Mouse (Mus musculus): ENCODE results near the gene Zdhhc22. TPM values are rescaled to one million over a fixed set of nuclear protein-coding genes. Genes with fewer than 3 reads are reported as not detected.

Zdhhc22 gene
- polyA plus RNA-seq, 1 experiment: 0.01 TPM

DNA sequence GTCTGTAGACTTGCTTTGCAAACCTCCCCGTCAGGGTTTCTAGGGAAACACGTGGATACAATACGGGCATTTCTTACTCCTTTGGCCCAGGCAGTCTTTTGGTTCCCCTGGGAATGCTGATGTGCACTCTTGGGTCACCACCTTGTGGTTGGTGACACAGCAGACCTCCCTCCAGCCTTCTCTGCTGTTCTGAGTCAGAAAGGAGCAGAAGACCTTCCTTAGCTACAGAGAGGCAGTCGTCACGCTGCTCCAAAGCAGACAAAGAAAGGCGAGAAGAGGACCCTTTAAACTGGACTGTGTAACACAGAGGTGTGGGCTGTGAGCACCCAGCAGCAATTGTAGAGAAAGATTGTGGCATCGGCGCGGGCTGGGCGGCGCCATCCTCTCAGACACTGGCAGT lies 49.1 kb downstream of the Zdhhc22 start:
- Histone ChIP-seq H3K79me2 (ENCODE audit: control insufficient read depth, insufficient read depth) (no peaks in the 10 kb centered on the region), H3K4me2 (ENCODE audit: low read depth) (peak overlapping the region; percentile 55), H3ac (ENCODE audit: control insufficient read depth, insufficient read length) (no peak overlapping the region), H3K36me3 (ENCODE audit: control insufficient read depth, insufficient read depth) (no peaks in the 10 kb centered on the region), H3K4me3 (no peak overlapping the region), H3K27me3 (ENCODE audit: control insufficient read depth, insufficient read depth, insufficient read length) (no peaks in the 10 kb centered on the region)
- TF ChIP-seq REST (IDR thresholded peaks at IDR 0.05; ENCODE audit: insufficient read depth, insufficient read length) (no peak), USF1 (IDR thresholded peaks at IDR 0.05; ENCODE audit: low read depth) (no peak), MAX (IDR thresholded peaks at IDR 0.05; ENCODE audit: low read depth) (peak; percentile 16)

DNA sequence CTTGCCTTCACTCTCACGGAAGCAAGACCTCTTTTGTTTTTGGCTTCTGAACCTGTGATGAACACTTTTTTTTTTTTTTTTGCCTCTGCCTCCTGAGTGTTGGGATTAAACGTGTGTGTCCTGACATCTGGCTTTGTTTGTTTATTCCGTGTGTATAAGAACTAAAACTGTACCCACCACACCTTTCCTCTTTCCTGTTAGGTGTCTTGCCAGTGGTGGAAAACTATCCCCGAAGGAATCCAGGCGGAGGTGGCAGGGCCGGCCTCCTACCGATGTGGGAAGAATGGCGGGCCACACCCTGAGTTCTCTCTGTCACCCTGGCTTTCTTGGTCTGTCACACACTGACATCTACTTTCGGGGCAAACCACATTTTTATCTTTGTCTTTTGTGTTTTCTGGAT lies 51.7 kb downstream of the Zdhhc22 start:
- Histone ChIP-seq H3K27me3 (ENCODE audit: control insufficient read depth, insufficient read depth, insufficient read length) (no peaks in the 10 kb centered on the region), H3K36me3 (ENCODE audit: control insufficient read depth, insufficient read depth) (no peaks in the 10 kb centered on the region), H3K4me2 (ENCODE audit: low read depth) (no peak overlapping the region), H3ac (ENCODE audit: control insufficient read depth, insufficient read length) (no peak overlapping the region), H3K79me2 (ENCODE audit: control insufficient read depth, insufficient read depth) (no peaks in the 10 kb centered on the region), H3K4me3 (no peak overlapping the region)
- TF ChIP-seq E2F4 (IDR thresholded peaks at IDR 0.05; ENCODE audit: insufficient read depth): no peak
- TF ChIP-seq USF1 (IDR thresholded peaks at IDR 0.05; ENCODE audit: low read depth): no peak
- no peak for TF ChIP-seq MYOG (IDR thresholded peaks at IDR 0.05; ENCODE audit: control insufficient read depth in 1 of 3, insufficient read depth in 1 of 3, insufficient read length in 2 of 3, low read depth in 2 of 3)
- no peak for TF ChIP-seq MAX (IDR thresholded peaks at IDR 0.05; ENCODE audit: low read depth)
- TF ChIP-seq MYOD1 (IDR thresholded peaks at IDR 0.05; ENCODE audit: control insufficient read depth in 1 of 3, insufficient read length in 2 of 3, low read depth in 2 of 3): no peak
- no peak for TF ChIP-seq TCF3 (IDR thresholded peaks at IDR 0.05; ENCODE audit: insufficient read length, low read depth)
- TF ChIP-seq TCF12 (IDR thresholded peaks at IDR 0.05; ENCODE audit: insufficient read depth, poor library complexity, severe bottlenecking): no peak
- no peak for TF ChIP-seq SRF (IDR thresholded peaks at IDR 0.05; ENCODE audit: control insufficient read depth, insufficient read length, low read depth)
- no peak for TF ChIP-seq POLR2AphosphoS2 (IDR thresholded peaks at IDR 0.05; ENCODE audit: insufficient read length, low read depth)
- no peak for TF ChIP-seq REST (IDR thresholded peaks at IDR 0.05; ENCODE audit: insufficient read depth, insufficient read length)
- TF ChIP-seq POLR2A (IDR thresholded peaks at IDR 0.05; ENCODE audit: insufficient read length, low read depth): no peak
- TF ChIP-seq CEBPB (IDR thresholded peaks at IDR 0.05; ENCODE audit: insufficient read depth, poor library complexity, severe bottlenecking): no peak

DNA sequence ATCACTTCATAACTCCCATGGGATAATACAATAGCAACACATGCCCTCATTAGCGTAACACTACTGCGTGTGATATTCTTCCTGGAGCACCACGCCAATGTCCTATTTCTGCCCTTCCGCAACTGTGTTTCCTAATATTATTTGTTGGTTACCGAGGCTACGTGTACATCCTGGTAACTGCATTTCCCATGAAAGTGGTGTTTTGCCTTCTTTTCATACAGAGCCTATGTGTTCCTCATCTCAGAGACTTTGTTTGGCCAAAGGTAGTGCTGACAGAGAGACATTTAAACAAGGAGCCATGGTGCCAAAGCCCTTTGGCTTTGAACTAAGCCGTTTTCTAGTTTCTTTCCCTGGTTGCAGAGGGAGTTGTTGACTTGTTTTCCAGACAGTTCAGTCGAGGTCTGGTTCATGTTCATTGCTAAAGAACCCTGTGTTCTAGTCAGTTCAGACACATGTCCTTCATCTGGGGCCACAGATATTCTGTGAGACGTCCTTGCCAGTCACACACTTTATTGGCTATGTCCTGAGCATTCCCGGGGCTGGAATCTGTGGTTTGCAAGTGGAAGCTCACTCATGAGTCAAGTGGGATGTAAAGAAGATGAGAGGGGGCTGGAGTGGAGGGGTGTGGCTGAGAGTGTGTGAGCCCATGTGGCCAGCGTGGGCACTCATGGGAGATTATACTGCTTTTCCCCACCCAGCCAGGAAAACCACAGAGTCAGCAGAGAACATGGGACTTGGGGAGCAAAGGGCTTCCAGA lies 53.5 kb downstream of the Zdhhc22 start:
- Histone ChIP-seq H3K79me2 (ENCODE audit: control insufficient read depth, insufficient read depth) (no peaks in the 10 kb centered on the region), H3K27me3 (ENCODE audit: control insufficient read depth, insufficient read depth, insufficient read length) (no peaks in the 10 kb centered on the region), H3K4me2 (ENCODE audit: low read depth) (peak overlapping the region; percentile 43), H3K36me3 (ENCODE audit: control insufficient read depth, insufficient read depth) (no peaks in the 10 kb centered on the region), H3ac (ENCODE audit: control insufficient read depth, insufficient read length) (no peak overlapping the region), H3K4me3 (no peak overlapping the region)
- peak; percentile 45 for TF ChIP-seq MAX (IDR thresholded peaks at IDR 0.05; ENCODE audit: low read depth)
- TF ChIP-seq E2F4 (IDR thresholded peaks at IDR 0.05; ENCODE audit: insufficient read depth): no peak
- TF ChIP-seq USF1 (IDR thresholded peaks at IDR 0.05; ENCODE audit: low read depth): no peak
- no peak for TF ChIP-seq POLR2AphosphoS2 (IDR thresholded peaks at IDR 0.05; ENCODE audit: insufficient read length, low read depth)
- TF ChIP-seq SRF (IDR thresholded peaks at IDR 0.05; ENCODE audit: control insufficient read depth, insufficient read length, low read depth): no peak
- TF ChIP-seq CEBPB (IDR thresholded peaks at IDR 0.05; ENCODE audit: insufficient read depth, poor library complexity, severe bottlenecking): no peak
- no peak for TF ChIP-seq REST (IDR thresholded peaks at IDR 0.05; ENCODE audit: insufficient read depth, insufficient read length)
- no peak for TF ChIP-seq MYOG (IDR thresholded peaks at IDR 0.05; ENCODE audit: control insufficient read depth in 1 of 3, insufficient read depth in 1 of 3, insufficient read length in 2 of 3, low read depth in 2 of 3)
- no peak for TF ChIP-seq TCF3 (IDR thresholded peaks at IDR 0.05; ENCODE audit: insufficient read length, low read depth)

DNA sequence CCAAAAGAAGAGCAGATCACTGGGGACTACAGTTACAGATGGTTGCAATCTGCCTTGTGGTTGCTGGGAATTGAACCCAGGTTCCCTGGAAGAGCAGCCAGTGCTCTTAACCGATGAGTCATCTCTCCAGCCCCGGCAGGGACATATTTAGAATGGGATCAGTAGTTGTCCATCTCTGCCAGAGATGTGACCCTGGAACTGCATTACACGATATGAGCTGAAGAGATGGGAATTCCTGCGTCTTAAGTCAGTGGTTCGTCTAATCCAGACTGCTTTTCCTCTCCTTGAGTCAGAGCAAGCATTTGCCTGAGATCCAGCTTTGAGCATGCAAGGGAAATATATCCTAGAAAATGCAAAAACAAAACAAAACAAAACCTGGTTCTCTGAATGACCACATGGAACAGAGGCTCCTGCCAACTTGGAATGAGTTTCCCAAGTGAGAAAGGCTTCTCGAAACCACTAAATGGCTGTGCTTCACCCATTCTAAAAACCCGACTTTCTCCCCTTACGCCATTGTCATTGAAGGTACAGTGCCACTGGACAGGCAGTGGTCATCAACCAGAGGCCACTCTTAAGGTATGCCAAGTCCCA lies 54.4 kb downstream of the Zdhhc22 start:
- no peak overlapping the region for H3K4me3 ChIP-seq
- TF ChIP-seq MYOG (IDR thresholded peaks at IDR 0.05; ENCODE audit: control insufficient read depth in 1 of 3, insufficient read depth in 1 of 3, insufficient read length in 2 of 3, low read depth in 2 of 3) (no peak), MYOD1 (IDR thresholded peaks at IDR 0.05; ENCODE audit: control insufficient read depth in 1 of 3, insufficient read length in 2 of 3, low read depth in 2 of 3) (no peak), E2F4 (IDR thresholded peaks at IDR 0.05; ENCODE audit: insufficient read depth) (no peak), CEBPB (IDR thresholded peaks at IDR 0.05; ENCODE audit: insufficient read depth, poor library complexity, severe bottlenecking) (0 out of 2 replicates have a peak, but pooled peaks have one; percentile 13)
- peak overlapping the region; percentile 56 for H3K4me2 ChIP-seq (ENCODE audit: low read depth)
- H3K27me3 ChIP-seq (ENCODE audit: control insufficient read depth, insufficient read depth, insufficient read length): no peaks in the 10 kb centered on the region
- H3K36me3 ChIP-seq (ENCODE audit: control insufficient read depth, insufficient read depth): no peaks in the 10 kb centered on the region
- no peak overlapping the region for H3ac ChIP-seq (ENCODE audit: control insufficient read depth, insufficient read length)
- H3K79me2 ChIP-seq (ENCODE audit: control insufficient read depth, insufficient read depth): no peaks in the 10 kb centered on the region

DNA sequence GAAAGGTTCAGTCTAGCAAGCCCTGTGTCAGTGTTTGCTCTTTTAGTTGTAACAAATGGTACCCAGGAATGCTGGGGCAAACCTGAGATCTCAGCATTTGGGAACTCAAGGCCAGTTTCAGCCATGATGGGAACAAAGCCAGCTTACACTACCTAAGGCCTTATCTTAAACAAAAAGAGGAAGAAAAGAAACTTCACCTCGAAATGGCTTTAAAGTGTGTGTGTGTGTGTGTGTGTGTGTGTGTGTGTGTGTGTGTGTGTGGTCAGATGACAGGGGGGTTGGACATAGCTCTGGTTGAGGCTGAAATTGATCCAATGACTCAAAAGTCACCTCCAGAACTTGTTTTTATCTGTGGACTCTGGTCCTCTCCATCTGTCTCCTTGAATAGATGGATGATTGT lies 55.5 kb downstream of the Zdhhc22 start:
- H3K27me3 ChIP-seq (ENCODE audit: control insufficient read depth, insufficient read depth, insufficient read length): no peaks in the 10 kb centered on the region
- no peak overlapping the region for H3K4me3 ChIP-seq
- H3ac ChIP-seq (ENCODE audit: control insufficient read depth, insufficient read length): no peak overlapping the region
- TF ChIP-seq SRF (IDR thresholded peaks at IDR 0.05; ENCODE audit: control insufficient read depth, insufficient read length, low read depth) (no peak), TCF12 (IDR thresholded peaks at IDR 0.05; ENCODE audit: insufficient read depth, poor library complexity, severe bottlenecking) (no peak), USF1 (IDR thresholded peaks at IDR 0.05; ENCODE audit: low read depth) (no peak), E2F4 (IDR thresholded peaks at IDR 0.05; ENCODE audit: insufficient read depth) (no peak), CEBPB (IDR thresholded peaks at IDR 0.05; ENCODE audit: insufficient read depth, poor library complexity, severe bottlenecking) (no peak), MYOD1 (IDR thresholded peaks at IDR 0.05; ENCODE audit: control insufficient read depth in 1 of 3, insufficient read length in 2 of 3, low read depth in 2 of 3) (no peak), MYOG (IDR thresholded peaks at IDR 0.05; ENCODE audit: control insufficient read depth in 1 of 3, insufficient read depth in 1 of 3, insufficient read length in 2 of 3, low read depth in 2 of 3) (no peak), MAX (IDR thresholded peaks at IDR 0.05; ENCODE audit: low read depth) (no peak), POLR2A (IDR thresholded peaks at IDR 0.05; ENCODE audit: insufficient read length, low read depth) (no peak), TCF3 (IDR thresholded peaks at IDR 0.05; ENCODE audit: insufficient read length, low read depth) (no peak), POLR2AphosphoS2 (IDR thresholded peaks at IDR 0.05; ENCODE audit: insufficient read length, low read depth) (no peak), REST (IDR thresholded peaks at IDR 0.05; ENCODE audit: insufficient read depth, insufficient read length) (no peak)
- H3K36me3 ChIP-seq (ENCODE audit: control insufficient read depth, insufficient read depth): no peaks in the 10 kb centered on the region
- no peak overlapping the region for H3K4me2 ChIP-seq (ENCODE audit: low read depth)
- H3K79me2 ChIP-seq (ENCODE audit: control insufficient read depth, insufficient read depth): no peaks in the 10 kb centered on the region
